Mouse (Mus musculus): ENCODE measurements around the gene Ezh1. TPM values are rescaled to one million over a fixed set of nuclear protein-coding genes. Genes with fewer than 3 reads are reported as not detected.

The Ezh1 gene
- polyA plus RNA-seq, 1 experiment from 2014 or later, result 30.7 TPM

DNA sequence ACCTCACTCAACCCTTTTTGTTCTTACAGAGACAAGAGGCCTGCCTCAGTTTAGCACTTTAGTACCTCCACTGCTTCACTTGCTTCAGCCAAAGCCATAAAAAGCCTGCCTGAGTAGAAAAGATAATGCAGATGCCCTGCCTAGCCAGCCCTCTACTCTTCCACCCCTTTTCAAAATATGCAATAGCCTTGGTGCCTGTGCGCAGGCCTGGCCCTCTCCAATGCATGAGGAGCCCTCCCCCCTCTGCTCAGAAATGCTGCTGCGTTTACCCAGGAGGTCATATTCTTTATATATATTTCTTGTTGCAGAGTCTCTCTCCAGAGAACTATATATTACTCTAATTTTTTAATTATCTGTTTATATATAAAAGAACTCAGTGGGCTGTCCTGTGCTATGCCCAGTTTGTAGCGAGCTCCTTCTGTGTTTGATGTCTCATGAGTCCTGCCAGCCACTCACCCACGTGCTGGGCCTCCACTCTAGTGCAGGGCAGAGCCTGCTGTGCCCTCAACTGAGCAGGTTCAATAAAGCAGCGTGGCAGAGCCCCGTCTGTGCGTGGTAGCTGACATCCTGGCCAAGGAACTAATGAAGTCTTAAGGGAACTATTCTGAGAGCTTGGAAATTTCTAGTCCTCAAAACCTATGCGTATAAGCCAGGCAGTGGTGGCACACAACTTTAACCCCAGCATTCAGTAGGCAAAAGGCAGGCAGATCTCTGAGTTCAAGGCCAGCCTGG is 35.9 kb downstream of the Ezh1 start:
- H3K36me3 ChIP-seq (ENCODE audit: control insufficient read depth, insufficient read depth, low read length), result 0 out of 2 replicates have a peak, but pooled peaks cover 7% of the 10 kb centered on the region
- peak; percentile 39; the same call in 1 of the 2 replicates for ATAC-seq (ENCODE audit: low read depth)
- no peaks in the 10 kb centered on the region for H3K9me3 ChIP-seq (ENCODE audit: control insufficient read depth, low read length)
- H3K9ac ChIP-seq (replicated peaks; ENCODE audit: low read depth, low read length), result no peak overlapping the region
- H3K4me2 ChIP-seq (ENCODE audit: low read depth, low read length), result no peak overlapping the region
- H3K27ac ChIP-seq (ENCODE audit: low read depth, low read length), result peak overlapping the region; percentile 66; the same call in 1 of the 2 replicates
- H3K27me3 ChIP-seq (ENCODE audit: control insufficient read depth, insufficient read depth, low read length), result no peaks in the 10 kb centered on the region
- peaks cover 15% of the 10 kb centered on the region for H3K4me1 ChIP-seq (ENCODE audit: control insufficient read depth, insufficient read depth, low read length)
- no peak overlapping the region for H3K4me3 ChIP-seq (ENCODE audit: low read depth, low read length)
- 19% methylated on average over 8 of the region's 8 CpGs for WGBS

DNA sequence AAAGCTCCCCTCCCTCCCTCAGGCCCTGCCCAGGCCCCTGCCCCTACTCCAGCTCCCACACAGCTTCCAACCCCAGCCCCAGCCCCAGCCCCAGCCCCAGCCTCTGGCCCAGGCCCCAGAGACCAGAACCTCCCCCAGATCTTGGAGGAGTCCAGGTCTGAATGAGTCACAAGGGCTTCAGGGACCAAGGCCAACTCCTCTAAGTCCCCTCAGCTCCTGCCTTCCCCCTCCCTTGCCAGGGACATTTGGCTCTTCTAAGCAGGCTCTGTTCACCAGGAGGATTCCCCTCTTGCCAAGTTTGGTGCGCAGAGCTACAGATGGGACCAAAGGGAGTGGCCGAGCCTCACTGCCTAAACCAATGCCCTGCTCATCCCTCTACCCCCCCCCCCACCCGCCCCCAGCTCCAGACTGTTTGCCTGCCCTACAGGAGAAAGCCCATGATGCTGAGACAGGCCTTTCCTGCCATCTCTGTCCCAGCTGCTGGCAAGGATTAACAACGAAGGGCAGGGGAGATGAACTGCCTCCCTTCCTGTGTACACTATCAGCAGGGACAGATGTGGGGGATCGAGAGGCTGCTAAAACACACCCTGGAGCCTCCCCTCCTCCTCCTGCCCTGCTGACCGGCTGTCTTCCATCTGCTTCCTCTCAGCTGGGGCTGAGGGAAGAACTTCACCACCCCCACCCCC is 36.6 kb downstream of the Ezh1 start:
- Histone ChIP-seq H3K27me3 (ENCODE audit: control insufficient read depth, insufficient read depth, low read length) (no peaks in the 10 kb centered on the region), H3K9ac (replicated peaks; ENCODE audit: low read depth, low read length) (no peak overlapping the region), H3K4me1 (ENCODE audit: control insufficient read depth, insufficient read depth, low read length) (peaks cover 15% of the 10 kb centered on the region), H3K9me3 (ENCODE audit: control insufficient read depth, low read length) (no peaks in the 10 kb centered on the region), H3K4me3 (ENCODE audit: low read depth, low read length) (no peak overlapping the region), H3K27ac (ENCODE audit: low read depth, low read length) (peak overlapping the region; percentile 66), H3K4me2 (ENCODE audit: low read depth, low read length) (no peak overlapping the region), H3K36me3 (ENCODE audit: control insufficient read depth, insufficient read depth, low read length) (0 out of 2 replicates have a peak, but pooled peaks cover 7% of the 10 kb centered on the region)
- peak; percentile 68 for ATAC-seq (ENCODE audit: low read depth)
- 5% methylated on average over 6 of the region's 6 CpGs for WGBS

DNA sequence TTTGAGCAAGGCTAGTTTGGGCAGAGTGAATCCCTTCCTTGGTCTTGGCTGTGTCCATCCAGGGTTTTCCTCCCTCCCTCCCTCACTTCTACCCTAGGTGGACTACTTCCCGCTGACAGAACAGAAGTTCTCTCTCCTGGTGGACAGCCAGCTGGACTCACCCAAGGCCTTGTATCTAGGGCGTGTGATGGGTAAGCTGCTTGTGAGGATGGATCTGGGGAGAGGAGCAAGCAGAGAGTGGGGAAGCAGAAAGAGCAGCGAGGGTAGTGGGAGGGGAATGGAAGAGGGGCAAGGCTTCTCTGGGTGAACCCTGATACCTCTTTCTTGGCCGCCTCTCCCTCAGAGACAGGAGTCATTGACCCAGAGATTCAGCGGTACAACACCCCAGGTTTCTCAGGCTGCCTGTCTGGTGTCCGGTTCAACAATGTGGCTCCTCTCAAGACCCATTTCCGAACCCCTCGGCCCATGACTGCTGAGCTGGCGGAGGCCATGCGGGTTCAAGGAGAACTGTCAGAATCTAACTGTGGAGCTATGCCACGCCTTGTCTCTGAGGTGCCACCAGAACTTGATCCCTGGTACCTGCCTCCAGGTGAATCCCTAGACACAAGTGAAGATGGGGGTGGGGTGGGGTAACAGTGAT is 38.0 kb downstream of the Ezh1 start:
- peak overlapping the region; percentile 66; the same call in 1 of the 2 replicates for H3K27ac ChIP-seq (ENCODE audit: low read depth, low read length)
- no peaks in the 10 kb centered on the region for H3K27me3 ChIP-seq (ENCODE audit: control insufficient read depth, insufficient read depth, low read length)
- H3K36me3 ChIP-seq (ENCODE audit: control insufficient read depth, insufficient read depth, low read length), result 0 out of 2 replicates have a peak, but pooled peaks cover 3% of the 10 kb centered on the region
- no peak overlapping the region for H3K9ac ChIP-seq (replicated peaks; ENCODE audit: low read depth, low read length)
- no peak overlapping the region for H3K4me3 ChIP-seq (ENCODE audit: low read depth, low read length)
- no peaks in the 10 kb centered on the region for H3K9me3 ChIP-seq (ENCODE audit: control insufficient read depth, low read length)
- peaks cover 15% of the 10 kb centered on the region for H3K4me1 ChIP-seq (ENCODE audit: control insufficient read depth, insufficient read depth, low read length)
- H3K4me2 ChIP-seq (ENCODE audit: low read depth, low read length), result no peak overlapping the region
- ATAC-seq (ENCODE audit: low read depth), result no peak
- 90% methylated on average over 11 of the region's 11 CpGs for WGBS

DNA sequence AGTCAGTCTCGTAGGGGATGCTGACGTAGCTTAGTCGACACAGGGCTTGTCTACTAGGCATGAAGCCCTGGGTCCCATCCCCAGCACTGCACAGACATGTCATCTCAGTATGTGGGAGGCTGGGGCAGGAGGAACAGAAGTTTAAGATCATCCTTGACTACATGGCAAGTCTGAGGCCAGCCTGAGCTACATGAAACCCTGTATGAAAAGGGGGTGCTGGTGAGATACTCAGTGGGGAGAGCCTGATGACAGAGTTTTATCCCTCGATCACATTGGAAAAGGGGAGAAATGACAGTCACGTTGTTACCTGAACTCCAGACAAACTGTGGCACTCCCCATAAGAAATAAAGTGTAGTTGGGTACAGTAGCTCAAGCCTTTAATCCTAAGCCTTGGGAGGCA is 38.7 kb downstream of the Ezh1 start:
- Histone ChIP-seq H3K27ac (ENCODE audit: low read depth, low read length) (no peak overlapping the region), H3K4me1 (ENCODE audit: control insufficient read depth, insufficient read depth, low read length) (peaks cover 15% of the 10 kb centered on the region), H3K36me3 (ENCODE audit: control insufficient read depth, insufficient read depth, low read length) (0 out of 2 replicates have a peak, but pooled peaks cover 3% of the 10 kb centered on the region), H3K9ac (replicated peaks; ENCODE audit: low read depth, low read length) (no peak overlapping the region), H3K4me2 (ENCODE audit: low read depth, low read length) (no peak overlapping the region), H3K27me3 (ENCODE audit: control insufficient read depth, insufficient read depth, low read length) (no peaks in the 10 kb centered on the region), H3K9me3 (ENCODE audit: control insufficient read depth, low read length) (no peaks in the 10 kb centered on the region), H3K4me3 (ENCODE audit: low read depth, low read length) (no peak overlapping the region)
- no peak for ATAC-seq (ENCODE audit: low read depth)
- WGBS, result 92% methylated on average over 5 of the region's 5 CpGs

DNA sequence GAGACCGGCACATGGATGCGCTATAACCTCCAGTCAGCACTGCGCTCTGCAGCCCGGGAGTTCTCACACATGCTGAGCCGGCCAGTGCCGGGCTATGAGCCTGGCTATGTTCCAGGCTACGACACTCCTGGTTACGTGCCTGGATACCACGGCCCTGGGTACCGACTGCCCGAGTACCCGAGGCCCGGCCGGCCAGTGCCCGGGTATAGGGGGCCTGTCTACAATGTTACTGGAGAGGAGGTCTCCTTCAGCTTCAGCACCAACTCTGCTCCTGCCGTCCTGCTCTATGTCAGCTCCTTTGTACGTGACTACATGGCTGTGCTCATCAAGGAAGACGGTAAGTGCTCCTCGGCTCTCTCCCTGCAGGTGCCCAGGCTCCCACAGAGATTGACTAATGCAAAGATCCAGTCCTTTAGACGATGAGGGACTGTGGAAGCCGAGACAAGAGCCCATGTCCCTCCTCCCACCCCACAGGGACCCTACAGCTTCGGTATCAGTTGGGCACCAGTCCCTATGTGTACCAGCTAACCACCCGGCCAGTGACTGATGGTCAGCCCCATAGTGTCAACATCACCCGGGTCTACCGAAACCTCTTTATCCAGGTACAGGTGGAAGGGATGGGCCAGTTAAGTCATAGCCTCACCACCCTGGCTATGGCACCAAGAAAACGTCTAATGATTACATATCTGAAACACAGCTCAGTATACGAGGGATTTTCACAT is 39.6 kb downstream of the Ezh1 start:
- 0 out of 2 replicates have a peak, but pooled peaks cover 3% of the 10 kb centered on the region for H3K36me3 ChIP-seq (ENCODE audit: control insufficient read depth, insufficient read depth, low read length)
- H3K9ac ChIP-seq (replicated peaks; ENCODE audit: low read depth, low read length), result no peak overlapping the region
- no peak overlapping the region for H3K4me3 ChIP-seq (ENCODE audit: low read depth, low read length)
- no peaks in the 10 kb centered on the region for H3K27me3 ChIP-seq (ENCODE audit: control insufficient read depth, insufficient read depth, low read length)
- WGBS, result 88% methylated on average over 27 of the region's 27 CpGs
- no peak for ATAC-seq (ENCODE audit: low read depth)
- H3K4me2 ChIP-seq (ENCODE audit: low read depth, low read length), result no peak overlapping the region
- H3K9me3 ChIP-seq (ENCODE audit: control insufficient read depth, low read length), result no peaks in the 10 kb centered on the region
- peaks cover 15% of the 10 kb centered on the region for H3K4me1 ChIP-seq (ENCODE audit: control insufficient read depth, insufficient read depth, low read length)
- no peak overlapping the region for H3K27ac ChIP-seq (ENCODE audit: low read depth, low read length)

DNA sequence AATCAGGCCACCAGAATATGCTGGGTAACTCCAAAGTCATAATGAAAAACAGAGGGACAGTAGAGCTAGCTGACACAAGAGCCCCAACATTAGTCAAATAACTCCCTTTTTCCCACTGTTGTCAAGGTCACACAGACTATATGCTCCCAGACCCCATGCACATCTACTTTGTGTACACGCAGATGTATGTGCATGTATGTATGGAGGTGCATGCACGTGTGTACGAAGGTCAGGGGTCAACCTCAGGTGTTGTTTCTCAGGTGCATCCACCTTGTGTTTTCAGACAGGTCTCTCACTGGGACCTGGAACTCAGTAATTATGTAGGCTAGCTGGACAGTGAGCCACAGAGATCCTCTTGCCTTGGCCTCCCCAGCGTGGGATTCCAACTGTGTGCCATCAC is 40.8 kb downstream of the Ezh1 start:
- WGBS, result 95% methylated on average over 4 of the region's 4 CpGs
- no peaks in the 10 kb centered on the region for H3K9me3 ChIP-seq (ENCODE audit: control insufficient read depth, low read length)
- H3K4me1 ChIP-seq (ENCODE audit: control insufficient read depth, insufficient read depth, low read length), result peaks cover 14% of the 10 kb centered on the region
- H3K9ac ChIP-seq (replicated peaks; ENCODE audit: low read depth, low read length), result no peak overlapping the region
- 0 out of 2 replicates have a peak, but pooled peaks cover 3% of the 10 kb centered on the region for H3K36me3 ChIP-seq (ENCODE audit: control insufficient read depth, insufficient read depth, low read length)
- H3K4me2 ChIP-seq (ENCODE audit: low read depth, low read length), result no peak overlapping the region
- no peaks in the 10 kb centered on the region for H3K27me3 ChIP-seq (ENCODE audit: control insufficient read depth, insufficient read depth, low read length)
- ATAC-seq (ENCODE audit: low read depth), result no peak
- no peak overlapping the region for H3K4me3 ChIP-seq (ENCODE audit: low read depth, low read length)
- H3K27ac ChIP-seq (ENCODE audit: low read depth, low read length), result no peak overlapping the region

DNA sequence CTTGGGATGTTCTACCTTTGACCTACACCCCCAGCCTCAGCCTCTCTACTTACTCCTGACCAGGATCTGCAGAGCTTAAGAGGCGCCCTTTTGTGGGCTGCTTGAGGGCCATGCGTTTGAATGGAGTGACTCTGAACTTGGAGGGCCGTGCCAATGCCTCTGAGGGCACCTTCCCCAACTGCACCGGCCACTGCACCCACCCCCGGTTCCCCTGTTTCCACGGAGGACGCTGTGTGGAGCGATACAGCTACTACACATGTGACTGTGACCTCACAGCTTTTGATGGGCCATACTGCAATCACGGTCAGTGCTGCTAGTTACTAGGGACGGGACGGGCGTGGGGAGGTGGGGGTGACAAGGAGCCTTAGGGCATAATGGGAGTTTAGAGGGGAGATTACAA is 41.3 kb downstream of the Ezh1 start:
- no peak overlapping the region for H3K4me3 ChIP-seq (ENCODE audit: low read depth, low read length)
- no peaks in the 10 kb centered on the region for H3K27me3 ChIP-seq (ENCODE audit: control insufficient read depth, insufficient read depth, low read length)
- 0 out of 2 replicates have a peak, but pooled peaks cover 3% of the 10 kb centered on the region for H3K36me3 ChIP-seq (ENCODE audit: control insufficient read depth, insufficient read depth, low read length)
- 91% methylated on average over 12 of the region's 12 CpGs for WGBS
- no peak for ATAC-seq (ENCODE audit: low read depth)
- H3K27ac ChIP-seq (ENCODE audit: low read depth, low read length), result no peak overlapping the region
- H3K9ac ChIP-seq (replicated peaks; ENCODE audit: low read depth, low read length), result no peak overlapping the region
- no peaks in the 10 kb centered on the region for H3K9me3 ChIP-seq (ENCODE audit: control insufficient read depth, low read length)
- peaks cover 10% of the 10 kb centered on the region for H3K4me1 ChIP-seq (ENCODE audit: control insufficient read depth, insufficient read depth, low read length)
- H3K4me2 ChIP-seq (ENCODE audit: low read depth, low read length), result no peak overlapping the region

DNA sequence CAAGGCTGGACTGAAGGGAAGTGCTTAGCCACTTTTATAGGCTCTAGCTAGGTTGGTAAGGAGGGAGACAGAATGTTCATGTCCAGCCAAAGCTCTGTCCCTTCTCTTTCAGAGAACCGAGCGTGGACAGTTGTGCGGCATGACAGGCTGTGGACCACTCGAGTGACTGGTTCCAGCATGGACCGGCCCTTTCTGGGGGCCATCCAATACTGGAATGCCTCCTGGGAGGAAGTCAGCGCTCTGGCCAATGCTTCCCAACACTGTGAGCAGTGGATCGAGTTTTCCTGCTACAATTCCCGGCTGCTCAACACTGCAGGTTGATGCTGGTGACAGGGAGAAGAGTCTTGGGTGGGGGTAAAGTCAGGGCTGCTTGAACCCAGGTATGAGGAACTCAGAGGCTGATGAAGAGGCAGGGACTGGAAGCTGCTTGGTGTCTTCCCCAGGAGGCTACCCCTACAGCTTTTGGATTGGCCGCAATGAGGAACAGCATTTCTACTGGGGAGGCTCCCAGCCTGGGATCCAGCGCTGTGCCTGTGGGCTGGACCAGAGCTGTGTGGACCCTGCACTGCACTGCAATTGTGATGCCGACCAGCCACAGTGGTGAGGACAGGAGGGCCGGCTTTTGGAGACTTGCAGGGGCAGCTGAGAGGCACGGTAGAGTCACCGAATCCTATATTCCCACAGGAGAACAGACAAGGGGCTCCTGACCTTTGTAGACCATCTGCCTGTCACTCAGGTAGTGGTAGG is 43.3 kb downstream of the Ezh1 start:
- H3K27ac ChIP-seq (ENCODE audit: low read depth, low read length), result no peak overlapping the region
- H3K27me3 ChIP-seq (ENCODE audit: control insufficient read depth, insufficient read depth, low read length), result peaks cover 4% of the 10 kb centered on the region
- ATAC-seq (ENCODE audit: low read depth), result no peak
- H3K4me2 ChIP-seq (ENCODE audit: low read depth, low read length), result no peak overlapping the region
- H3K36me3 ChIP-seq (ENCODE audit: control insufficient read depth, insufficient read depth, low read length), result 0 out of 2 replicates have a peak, but pooled peaks cover 3% of the 10 kb centered on the region
- WGBS, result 83% methylated on average over 14 of the region's 14 CpGs
- H3K9ac ChIP-seq (replicated peaks; ENCODE audit: low read depth, low read length), result no peak overlapping the region
- H3K4me3 ChIP-seq (ENCODE audit: low read depth, low read length), result no peak overlapping the region
- 0 out of 2 replicates have a peak, but pooled peaks cover 3% of the 10 kb centered on the region for H3K4me1 ChIP-seq (ENCODE audit: control insufficient read depth, insufficient read depth, low read length)
- no peaks in the 10 kb centered on the region for H3K9me3 ChIP-seq (ENCODE audit: control insufficient read depth, low read length)

All from neural tube, embryonic 14.5 days (tissue).